Mouse (Mus musculus) embryonic fibroblast, embryonic 13.5 days (primary cell): ENCODE measurements around the gene Aldh8a1.

Experiments used
- CTCF ChIP-seq: IDR thresholded peaks from 2 replicates; pipeline ENCODE4 v1.5.1; 2011; ENCODE audit warnings: mild to moderate bottlenecking, control low read depth, low read length, moderate library complexity, borderline replicate concordance; ENCODE audit not compliant: insufficient read depth
- POLR2A ChIP-seq: IDR thresholded peaks from 2 replicates; pipeline ENCODE4 v1.6.1; 2011; ENCODE audit warnings: low read depth, mild to moderate bottlenecking, control low read depth, low read length, moderate library complexity

- TF ChIP-seq POLR2A: no peak
- no peak for TF ChIP-seq CTCF
These were observed 49.4 kb downstream of the Aldh8a1 start for GRCm38 (mm10) chr10:21426515-21426914.
